Mouse (Mus musculus) thymus, postnatal 4 days (tissue): ENCODE measurements at regions not wholly inside any gene's neighbourhood (a gene's known extent, or its start where the extent isn't known, plus 50 kb on each side); places are given as distances from the start of the nearest gene placed in this dataset.
A peak's percentile ranks its signal among the peaks of the same experiment; 100 is the strongest.

ENCODE experiments used
- DNase-seq: peaks from one replicate; pipeline ENCODE4 v3.0.0; 2021

DNA sequence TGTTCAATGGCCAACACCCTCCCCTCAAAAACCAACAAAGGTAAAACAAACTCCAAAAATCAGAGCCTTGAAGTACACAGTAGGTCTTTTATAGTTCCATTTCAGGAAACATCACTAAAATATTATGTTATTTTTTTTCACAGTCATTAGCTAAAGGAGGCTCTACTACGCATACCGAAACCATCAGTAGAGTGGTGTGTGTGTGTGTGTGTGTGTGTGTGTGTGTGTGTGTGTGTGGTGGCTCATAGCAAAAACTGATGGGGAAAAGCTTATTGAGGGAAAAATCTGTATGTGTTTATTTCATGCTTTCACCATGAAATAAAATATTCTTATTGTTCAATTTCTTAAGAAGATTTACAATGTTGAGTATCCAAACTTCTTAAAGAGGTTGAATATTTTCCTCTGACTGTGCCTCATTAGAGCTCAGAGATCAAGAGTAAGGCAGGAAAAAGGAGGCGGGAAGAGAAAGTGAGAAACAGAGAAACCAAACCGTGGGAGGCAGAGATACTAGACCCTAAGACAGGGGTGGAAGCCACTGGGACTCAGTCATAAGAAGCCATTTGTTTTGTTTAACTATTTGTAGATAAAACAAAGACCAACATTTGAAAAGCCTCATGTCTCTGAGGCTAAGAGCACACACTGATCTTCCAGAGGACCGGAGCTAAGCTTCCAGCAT lies 159.6 kb downstream of the Icos start:
- DNase-seq, result no peak

DNA sequence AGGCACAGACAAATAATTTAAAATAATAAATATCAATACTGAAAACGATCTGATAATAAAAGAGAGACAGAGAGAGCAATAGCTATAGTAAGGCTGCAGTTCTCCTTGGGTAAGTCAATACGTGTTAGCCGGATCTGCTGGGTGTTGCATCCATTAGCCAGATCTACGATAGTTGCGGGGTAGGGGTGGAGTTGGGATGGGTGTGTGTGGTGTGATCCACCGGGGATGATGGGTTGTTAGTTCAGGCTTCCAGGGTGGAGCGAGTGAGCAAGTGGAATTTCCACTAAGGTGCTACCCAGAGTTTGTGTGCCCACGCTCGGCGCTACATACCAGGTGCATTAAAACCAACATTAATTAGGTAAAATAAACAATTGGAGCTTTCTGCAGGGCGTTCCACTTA lies 160.2 kb downstream of the Icos start:
- no peak for DNase-seq

GRCm38 (mm10) chr1:61139291-61139983 lies 161.7 kb downstream of the Icos start:
- DNase-seq, result peak; percentile 46

DNA sequence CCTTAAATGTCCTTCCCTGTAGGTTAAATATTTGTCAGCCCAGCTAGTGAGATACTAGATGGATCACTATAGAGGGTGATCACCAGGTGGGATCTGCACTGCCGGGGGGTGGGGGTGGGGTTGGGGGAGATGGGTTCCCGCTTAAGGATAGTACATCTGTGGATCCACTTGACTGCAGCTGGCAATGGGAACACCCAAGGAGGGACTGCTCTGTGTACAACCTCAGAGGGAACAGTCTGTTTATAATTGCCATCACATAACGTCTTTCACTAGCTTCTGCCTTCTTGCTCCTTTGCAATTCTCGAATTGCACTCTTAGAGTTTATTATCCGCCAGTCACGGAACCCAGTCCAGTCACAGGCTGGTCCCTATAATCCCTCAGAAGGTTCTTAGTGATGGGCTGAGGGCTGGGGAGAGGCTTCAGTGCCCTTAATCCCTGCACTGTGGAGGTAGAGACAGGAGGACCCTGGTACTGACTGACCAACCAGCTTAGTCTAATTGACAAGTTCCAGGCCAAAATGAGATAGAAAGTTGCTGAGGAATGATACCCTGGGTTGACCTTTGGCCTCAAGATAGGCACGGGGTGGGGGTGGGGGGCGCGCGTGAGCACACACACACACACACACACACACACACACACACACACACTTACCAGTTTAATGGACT lies 162.4 kb downstream of the Icos start:
- no peak for DNase-seq

DNA sequence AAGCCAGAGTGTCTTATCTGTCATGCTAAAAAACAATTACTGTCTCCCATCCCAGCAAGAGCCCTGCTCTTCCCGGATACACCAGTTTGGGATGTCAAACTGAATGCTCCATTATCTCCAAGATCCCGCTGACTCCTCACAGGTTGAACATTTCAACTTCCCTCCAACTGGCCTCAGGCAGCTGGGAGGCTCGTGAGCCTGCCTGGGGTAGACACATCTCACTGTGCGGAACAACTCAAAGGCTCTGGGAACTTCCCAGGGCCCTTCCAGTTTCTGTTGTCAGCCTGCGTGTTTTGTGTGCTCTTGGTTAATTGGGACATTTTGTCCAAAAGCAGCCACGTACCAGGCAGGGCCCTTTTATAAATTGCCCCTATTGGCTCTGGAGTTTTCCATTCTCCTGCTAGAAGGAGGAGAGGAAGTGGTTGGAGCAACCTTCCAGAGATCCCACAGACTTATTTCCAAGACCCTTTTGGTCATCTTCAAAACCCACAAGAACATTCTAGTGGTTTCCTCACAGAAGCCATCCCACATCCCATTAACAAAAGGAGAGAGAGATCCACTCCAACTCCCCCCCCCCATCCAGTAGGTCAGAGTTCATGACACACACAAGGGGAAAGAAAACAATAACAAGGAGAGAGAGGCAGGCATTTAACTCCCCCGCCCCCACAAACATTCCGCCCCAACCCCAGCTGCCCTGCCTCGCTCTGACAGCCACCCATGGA lies 163.3 kb downstream of the Icos start:
- no peak for DNase-seq

DNA sequence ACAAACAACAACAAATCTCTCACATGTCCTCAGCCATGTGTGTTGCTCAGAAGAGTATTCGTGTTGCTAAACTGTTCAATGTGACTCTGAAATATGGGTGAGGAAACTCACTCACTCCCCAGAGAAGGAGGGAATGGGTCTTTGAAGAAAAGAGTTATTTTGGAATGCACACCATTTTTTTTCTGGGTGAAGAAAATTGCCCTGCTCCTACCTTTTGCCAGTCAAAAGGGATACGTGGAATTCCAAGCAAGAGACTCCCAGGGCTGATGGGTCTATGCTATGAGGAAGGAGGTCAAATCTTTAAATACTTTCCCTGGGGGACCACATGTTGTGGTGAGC lies 163.8 kb downstream of the Icos start:
- DNase-seq, result no peak

- DNase-seq, result no peak
These were observed 164.2 kb downstream of the Icos start for GRCm38 (mm10) chr1:61141952-61142351.

GRCm38 (mm10) chr1:61143030-61143753 lies 165.5 kb downstream of the Icos start:
- no peak for DNase-seq

DNA sequence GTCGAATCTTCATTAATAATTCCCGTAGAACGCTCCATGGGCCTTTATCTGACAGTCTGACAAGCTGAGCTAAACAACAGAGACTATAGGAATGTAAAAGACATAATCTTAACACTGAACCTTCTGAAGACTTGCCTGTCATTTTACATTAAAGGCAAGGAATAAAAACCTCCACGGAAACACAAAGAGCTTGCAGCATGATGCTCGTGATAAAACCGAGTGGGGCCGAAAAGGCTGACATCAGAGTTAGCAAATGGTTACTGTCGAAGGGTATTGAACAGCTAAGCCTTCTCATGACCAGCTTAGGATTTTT lies 166.0 kb downstream of the Icos start:
- no peak for DNase-seq

GRCm38 (mm10) chr1:61145013-61145412 lies 167.3 kb downstream of the Icos start:
- DNase-seq, result no peak

DNA sequence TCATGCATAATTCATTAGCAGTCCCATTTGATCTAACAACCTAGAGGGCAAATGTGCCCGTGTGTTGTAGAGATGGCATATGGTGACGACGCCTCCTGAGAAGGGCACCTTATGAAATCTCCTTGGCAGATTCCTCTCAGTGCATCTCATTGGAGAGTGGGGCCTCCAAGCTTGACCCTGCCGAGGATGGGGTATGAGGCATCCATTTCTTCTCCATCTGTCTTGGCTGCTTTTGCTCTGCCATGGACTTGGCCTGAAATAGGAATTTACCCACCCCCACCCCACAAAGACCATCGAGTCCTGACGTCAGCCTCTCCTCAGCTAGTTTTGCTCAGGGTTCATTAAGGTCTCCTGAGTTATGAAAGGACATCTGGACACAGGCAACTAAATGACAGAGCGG lies 167.8 kb downstream of the Icos start:
- no peak for DNase-seq

- no peak for DNase-seq
These were observed 168.5 kb downstream of the Icos start for GRCm38 (mm10) chr1:61146222-61146723.

DNA sequence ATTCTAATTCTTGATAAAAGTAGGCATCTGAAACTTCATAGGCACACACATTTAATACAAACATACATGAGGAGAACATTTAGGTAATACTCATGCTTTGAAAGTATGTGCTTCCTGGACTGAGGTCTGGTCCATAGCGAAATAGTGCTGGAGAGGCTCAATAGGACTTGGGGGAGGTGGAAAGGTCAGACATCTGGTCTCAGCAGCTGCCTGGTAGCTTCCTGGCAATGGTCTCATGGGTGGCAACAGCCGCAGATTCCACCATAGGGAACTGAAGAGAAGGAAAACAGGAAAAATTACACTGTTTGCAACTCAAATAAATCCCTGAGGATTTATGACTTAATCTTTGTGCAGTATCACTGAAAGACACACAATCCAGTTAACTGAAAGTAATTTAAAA lies 174.0 kb downstream of the Icos start:
- no peak for DNase-seq

DNA sequence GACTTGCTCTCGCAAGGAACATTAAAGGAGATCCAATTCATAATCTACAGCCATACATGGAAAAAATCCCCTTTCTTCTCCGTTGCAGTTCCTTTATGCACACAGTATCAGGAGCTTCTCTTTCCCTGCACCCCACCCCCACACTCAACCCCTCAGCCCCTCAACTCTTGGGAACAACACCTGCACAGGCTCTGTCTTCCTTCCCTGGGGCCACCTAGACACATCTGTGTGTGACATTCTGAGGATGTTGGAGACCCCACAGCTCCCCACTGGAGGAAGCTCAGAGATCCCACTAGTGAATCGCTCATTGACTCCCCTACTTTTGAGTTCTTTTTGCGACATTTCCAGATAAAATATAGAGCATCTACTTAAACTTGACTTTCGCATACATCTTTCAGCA lies 174.4 kb downstream of the Icos start:
- no peak for DNase-seq

- no peak for DNase-seq
These were observed 176.5 kb downstream of the Icos start for GRCm38 (mm10) chr1:61154216-61154615.

- DNase-seq, result no peak
These were observed 179.5 kb downstream of the Icos start for GRCm38 (mm10) chr1:61157271-61157670.

DNA sequence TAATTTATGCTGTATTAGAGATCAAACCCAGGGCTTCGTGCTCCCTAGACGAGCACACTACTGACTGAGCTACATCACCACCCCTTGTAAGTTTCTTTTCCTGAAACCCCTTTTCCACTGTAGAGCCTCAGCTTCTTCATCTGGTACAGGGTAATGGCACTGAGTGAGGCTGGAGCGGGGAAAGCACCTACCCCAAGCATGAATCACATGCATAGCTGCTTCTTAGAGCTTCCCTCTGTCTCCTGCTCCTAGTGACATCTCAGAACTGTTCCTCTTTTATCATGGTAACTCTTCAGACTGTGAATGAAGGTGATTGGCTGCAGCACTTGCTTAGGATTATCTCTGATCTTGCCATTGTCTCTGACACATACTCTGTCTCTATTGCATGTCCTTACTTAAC lies 182.8 kb downstream of the Icos start:
- DNase-seq, result no peak

DNA sequence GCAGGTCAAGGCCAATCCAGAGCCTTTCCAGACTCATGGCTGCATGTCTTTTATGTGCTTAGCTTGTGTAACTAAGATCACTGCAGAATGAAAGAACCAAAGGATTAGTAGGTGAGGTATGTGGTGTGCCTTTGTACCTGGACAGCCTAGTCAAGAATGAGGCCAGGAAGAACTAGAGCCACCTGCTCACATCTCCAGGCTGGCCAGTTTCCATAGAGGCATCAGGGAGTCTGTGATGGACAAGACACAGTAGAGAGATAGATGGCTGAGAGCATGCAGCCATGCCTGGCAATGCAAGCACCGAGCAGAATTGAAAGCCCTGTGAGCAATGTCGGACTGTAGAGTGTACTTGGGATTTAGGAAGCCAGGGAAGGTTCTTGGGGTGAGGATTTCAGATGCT lies 186.5 kb downstream of the Icos start:
- no peak for DNase-seq

- DNase-seq, result no peak
These were observed 194.2 kb downstream of the Icos start for GRCm38 (mm10) chr1:61171941-61172340.

DNA sequence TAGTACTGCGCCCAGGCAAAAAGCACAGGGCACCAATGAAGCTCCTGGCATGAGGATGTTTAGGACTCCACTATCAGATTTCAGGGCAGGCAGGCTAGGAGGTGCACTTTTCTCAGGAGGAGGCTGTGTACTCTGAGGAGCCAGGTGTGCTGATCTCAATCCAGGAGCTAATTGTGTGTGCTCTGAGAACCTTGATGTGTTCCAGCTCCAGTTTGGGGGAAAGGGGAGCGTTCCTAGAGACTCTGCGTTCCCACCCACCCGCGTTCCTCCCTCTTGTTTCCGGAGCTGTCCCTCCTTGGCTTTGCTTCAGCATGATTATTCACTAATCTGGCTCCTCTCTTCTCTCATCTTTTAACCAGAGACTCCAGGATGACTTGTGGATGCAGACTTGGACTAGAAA lies 195.2 kb downstream of the Icos start:
- DNase-seq, result no peak

DNA sequence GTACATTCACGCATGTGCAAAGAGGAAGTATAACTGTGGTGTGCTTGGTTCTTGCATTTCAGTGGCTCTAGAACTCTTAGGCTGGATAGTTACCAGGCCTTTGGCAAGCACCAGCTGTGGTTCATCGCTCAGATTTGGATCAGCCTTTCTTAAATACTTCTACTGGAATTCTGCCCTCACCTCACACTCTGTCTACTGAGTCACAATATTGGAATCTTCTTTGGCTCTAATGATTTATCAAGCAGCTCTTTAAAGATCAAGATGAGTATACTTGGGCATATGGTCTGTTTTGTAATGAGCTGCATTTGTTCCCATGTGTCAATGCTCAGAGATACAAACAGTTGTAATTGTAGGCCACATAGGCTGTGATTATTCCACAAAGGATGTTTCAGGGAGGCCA lies 197.5 kb downstream of the Icos start:
- no peak for DNase-seq

- DNase-seq, result no peak
These were observed 201.7 kb downstream of the Icos start for GRCm38 (mm10) chr1:61179461-61179860.
